Mouse (Mus musculus) T-helper 17 cell (primary cell): ENCODE data around the gene Neurod4.
"Not testable (repeated sequence)": the region's sequence is repeated elsewhere in the genome, so short reads cannot be mapped to it uniquely, and the experiment has no call there.

Source experiments
- in situ Hi-C, 2 experiments: fragments of 300-600 bp; cut with MboI, MseI; formaldehyde crosslinking; loops; 1 replicate in 1 of 2; 2 replicates in 1 of 2; pipeline ENCODE4 v1.15.1; 2025; ENCODE audit warnings: high pct_unique_total_duplicates in 2 of 2

Neurod4 gene

DNA sequence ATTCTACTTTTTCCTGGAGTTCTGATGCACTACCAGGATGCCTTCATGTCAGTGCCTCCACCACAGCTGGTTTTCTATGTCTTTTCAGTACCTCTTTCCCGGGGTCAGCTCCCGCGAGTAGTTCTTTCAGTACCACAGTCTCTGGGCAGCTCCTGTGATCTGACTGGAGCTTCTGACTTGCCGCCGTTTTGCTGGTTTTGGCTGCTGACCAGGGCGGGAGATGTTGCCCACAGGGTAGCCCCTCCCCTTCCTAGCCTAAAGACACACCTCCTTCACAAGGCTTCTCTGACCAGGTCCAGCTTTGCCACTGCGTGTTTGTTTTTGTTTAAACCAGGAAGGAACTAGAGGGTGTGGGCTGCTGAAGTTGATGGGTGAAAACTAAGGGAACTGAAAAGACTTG, at the start of gene Neurod4:
Neurod4 (minus strand) TSS at position 175 of the 400 bp plus-strand sequence.
- in situ Hi-C loops: no loop called here

DNA sequence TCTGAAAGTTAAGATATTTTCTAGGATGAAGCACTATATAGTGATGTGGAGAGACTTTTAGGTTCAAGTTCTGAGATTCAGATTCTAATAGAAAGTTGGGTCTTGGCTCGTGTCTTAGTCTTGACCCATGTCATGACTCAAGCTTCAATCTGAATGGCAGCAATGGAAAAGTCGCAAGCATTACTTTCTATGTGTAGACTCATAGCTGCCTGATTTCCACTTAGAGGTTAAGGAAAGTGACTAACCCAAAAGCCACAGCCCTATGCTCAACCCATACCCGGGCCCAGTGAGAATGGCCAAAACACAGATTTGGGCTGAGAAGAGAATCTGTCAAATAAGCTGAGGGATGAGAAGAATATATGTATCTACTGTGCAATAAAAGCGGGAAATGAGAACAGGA, 44.2 kb upstream of the Neurod4 start:
- in situ Hi-C loops: no loop called here

DNA sequence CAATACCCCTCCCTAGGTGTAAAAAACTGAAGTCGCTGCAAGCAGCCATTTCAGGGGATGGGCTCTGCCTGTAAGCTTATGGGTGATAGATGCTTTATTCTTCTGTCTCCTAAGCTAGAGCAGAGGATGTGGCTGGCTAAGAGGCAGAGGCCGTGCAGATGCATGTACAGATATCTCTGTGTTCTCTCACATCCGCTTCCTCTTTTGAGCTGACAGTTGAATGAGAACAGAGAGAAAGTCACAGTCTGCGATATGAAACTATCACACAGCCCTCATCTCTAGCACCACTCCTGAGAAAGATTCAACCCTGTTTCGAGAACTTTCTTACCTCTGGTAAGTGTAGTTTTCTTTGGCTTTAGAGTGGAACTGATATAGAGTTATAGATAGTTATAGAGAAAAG, 42.6 kb upstream of the Neurod4 start, which contains the start of gene Tespa1:
Tespa1 (plus strand) TSS at position 234 of the 400 bp plus-strand sequence.
- in situ Hi-C loops: no loop called here

GRCm38 (mm10) chr10:130322062-130322461, 42.0 kb upstream of the Neurod4 start:
- in situ Hi-C loops: no loop called here

GRCm38 (mm10) chr10:130320715-130321114, 40.7 kb upstream of the Neurod4 start:
- in situ Hi-C loops: no loop called here

DNA sequence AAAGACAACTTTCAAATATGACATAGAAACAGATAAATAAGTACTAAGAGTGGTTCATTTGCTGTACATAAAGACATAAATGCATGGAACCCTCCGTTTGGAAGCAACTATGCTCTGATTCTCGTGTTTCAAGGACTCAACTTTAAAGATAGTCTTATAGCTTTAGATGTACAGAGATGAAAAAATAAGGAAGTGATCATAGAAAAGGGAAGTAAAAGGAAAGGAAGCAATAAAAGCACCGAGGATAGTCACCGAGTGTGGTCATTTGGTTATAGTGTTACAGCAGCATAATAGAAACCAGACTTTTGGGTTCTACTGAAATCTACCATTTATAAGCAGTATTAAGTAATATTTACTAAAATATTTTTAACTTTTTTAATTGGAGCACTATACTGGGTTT, 38.7 kb upstream of the Neurod4 start:
- in situ Hi-C loops: loop anchor here in 1 of 2 experiments (10.0 kb wide), 1 partner anchor 46 kb away; no protein-coding TSS in a partner anchor

- in situ Hi-C loops: loop anchor here in 1 of 2 experiments (10.0 kb wide), 1 partner anchor 49 kb away; no protein-coding TSS in a partner anchor
Observed at GRCm38 (mm10) chr10:130315846-130316245, 35.8 kb upstream of the Neurod4 start.

GRCm38 (mm10) chr10:130314110-130314829, 34.2 kb upstream of the Neurod4 start:
- in situ Hi-C loops: loop anchor here in 1 of 2 experiments (10.0 kb wide), 1 partner anchor 51 kb away; no protein-coding TSS in a partner anchor

DNA sequence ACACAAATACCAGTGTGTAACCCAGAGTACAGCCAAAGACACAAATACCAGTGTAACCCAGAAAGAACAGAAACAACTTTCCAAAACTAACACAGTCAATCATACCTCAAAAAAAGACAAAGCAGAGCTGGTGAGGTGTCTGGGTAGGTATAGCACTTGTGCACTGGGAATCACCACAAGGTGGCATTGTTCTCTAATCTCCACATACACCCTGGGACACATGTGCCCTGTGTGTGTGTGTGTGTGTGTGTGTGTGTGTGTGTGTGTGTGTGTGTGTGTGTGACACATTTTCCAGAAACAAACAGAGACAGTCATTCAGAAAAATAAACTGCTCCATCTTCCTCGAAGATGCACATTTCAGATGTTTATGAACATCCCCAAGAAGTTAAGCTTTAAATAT, 33.5 kb upstream of the Neurod4 start:
- in situ Hi-C loops: loop anchor here in 1 of 2 experiments (10.0 kb wide), 1 partner anchor 51 kb away; no protein-coding TSS in a partner anchor

- in situ Hi-C loops: loop anchor here in 1 of 2 experiments (10.0 kb wide), 1 partner anchor 53 kb away; no protein-coding TSS in a partner anchor
Observed at GRCm38 (mm10) chr10:130311534-130312227, 31.6 kb upstream of the Neurod4 start.

DNA sequence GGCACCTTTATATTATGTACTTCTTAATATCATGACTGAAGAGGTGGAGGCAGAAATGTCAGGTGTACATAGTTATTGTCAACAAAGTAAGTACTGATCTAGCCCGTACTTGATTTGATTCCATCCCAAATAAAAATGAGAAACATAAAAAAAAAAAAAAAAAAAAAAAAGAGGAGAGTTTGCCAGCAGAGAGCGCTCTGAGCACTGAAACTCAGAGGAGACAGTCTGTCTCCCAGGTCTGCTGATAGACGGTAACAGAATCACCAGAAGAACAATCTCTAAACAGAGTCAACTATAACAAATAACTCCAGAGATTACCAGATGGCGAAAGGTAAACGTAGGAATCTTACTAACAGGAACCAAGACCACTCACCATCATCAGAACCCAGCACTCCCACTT, 24.1 kb upstream of the Neurod4 start:
- in situ Hi-C loops: not testable (repeated sequence)

DNA sequence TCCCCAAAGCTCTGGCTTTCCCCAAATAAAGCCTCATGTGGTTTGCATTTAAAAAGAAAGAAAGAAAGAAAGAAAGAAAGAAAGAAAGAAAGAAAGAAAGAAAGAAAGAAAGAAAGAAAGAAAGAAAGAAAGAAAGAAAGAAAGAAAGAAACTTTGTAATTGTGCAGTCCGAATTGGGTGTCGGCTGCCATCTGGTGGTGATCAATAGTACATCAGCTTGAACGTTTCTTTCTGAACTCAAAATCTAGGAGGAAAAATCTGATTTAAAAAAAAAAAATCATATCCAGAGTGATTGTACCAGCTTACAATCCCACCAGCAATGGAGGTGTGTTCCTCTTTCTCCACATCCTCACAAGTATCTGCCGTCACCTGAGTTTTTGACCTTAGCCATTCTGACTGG, 18.7 kb upstream of the Neurod4 start:
- in situ Hi-C loops: loop anchor here (5.0 kb wide), 2 partner anchors 66 to 71 kb away; no protein-coding TSS in a partner anchor

DNA sequence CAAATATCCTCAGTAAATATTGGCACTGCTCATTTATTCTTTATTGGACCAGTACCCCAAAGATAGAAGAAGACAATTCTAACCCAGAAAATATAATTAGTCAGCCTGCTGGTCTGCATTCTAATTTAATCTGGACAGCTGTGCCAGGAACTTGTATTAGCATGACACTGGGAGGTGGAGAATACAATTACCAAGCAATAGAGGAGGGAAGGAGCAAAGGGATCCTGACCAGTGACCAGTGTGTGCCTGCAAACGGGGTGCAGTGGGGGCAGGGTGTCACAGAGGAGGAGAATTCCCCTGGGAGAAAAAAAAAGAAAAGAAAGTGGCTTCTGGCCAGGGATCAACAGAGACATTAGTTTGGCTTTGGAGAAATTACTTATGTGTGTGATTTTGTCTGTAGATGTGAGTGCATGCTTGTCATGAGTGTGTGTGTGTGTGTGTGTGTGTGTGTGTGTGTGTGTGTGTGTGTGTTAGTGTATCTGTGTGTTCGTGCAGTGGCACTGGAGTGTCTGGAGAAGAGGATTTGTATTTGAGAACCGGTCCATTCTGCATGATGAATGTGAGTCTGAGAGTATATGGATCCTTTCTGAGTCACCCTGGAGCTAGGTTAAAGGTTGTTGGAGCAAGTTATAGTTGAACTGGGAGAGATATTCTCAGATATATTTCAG, 13.8 kb upstream of the Neurod4 start:
- in situ Hi-C loops: no loop called here

DNA sequence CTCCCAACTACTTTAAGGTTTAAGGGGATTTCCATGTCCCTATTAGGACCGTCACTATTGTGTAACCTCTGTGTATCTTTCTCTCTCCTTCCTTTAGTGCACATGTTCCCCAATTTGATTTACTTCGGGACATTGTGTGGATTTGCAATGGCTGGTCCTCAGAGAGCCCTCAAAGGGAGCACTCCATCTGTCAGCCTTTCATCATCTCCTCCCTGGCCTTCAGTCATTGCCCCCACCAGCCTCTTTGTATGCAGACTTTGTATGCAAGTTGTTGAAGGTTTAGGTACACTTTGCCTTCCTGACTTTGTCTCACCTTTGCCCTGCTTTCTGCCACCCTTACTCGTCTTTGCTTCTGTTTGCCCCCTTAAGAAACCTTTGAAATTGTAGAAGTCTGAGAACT, 8.0 kb upstream of the Neurod4 start:
- in situ Hi-C loops: no loop called here

DNA sequence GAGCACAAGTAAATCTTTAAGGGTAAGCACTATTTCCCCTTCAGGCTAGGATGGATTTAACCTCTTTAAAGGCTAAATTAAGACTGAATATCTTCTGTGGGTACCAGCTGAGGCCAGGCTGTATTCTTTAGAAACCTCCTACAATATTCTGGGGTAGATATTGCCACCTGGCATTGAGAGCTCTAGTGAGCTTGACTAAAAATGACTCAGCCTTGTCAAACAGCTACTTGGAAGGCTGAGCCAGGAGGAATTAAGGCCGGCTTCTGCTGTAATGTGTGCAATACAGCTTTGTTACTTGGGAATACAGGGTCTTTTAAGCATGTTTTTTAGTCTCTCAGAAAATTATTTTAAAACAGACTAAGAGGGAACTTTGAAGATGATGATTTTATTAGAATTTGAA, 7.2 kb upstream of the Neurod4 start:
- in situ Hi-C loops: no loop called here

GRCm38 (mm10) chr10:130281982-130282449, 2.0 kb upstream of the Neurod4 start:
- in situ Hi-C loops: no loop called here

DNA sequence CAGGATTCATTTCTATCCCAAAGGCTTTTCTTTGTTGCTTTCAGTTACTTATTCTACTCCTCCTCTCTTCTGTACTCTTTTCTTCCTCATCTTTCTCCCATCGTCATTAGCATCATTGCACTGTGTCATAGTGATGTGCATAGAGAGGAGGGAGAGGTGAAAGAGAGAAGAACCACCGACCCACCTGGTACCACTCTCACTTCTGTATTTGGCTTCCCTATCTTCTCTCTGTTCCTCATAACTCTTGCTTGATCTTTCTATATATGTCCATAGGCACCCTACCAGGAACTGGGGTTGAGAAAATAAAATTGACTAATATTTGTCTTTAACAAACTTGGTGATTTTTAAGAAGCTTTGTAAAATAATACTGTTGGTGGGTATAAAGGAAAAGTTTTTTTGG, 3.5 kb downstream of the Neurod4 start:
- in situ Hi-C loops: no loop called here

DNA sequence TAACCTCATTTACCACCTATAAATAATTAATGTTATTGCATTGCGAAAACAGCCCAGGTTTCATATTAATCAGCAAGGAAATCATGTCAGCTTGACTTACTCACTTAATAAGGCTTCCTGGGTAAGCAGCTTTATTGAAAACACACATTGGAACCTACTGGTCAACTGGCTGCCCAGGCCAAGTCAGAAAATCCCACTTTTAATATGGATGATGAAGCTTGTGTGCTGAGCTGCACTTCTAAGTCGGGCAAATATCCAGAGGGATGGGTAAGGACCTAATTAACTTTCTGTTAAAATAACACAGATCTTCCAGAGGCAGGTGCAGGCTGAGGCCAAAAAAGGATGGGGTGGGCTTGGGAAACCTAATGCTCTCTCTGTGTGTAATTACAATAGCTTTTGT, 4.3 kb downstream of the Neurod4 start:
- in situ Hi-C loops: no loop called here

- in situ Hi-C loops: no loop called here
Observed at GRCm38 (mm10) chr10:130263203-130263602, 16.8 kb downstream of the Neurod4 start.

- in situ Hi-C loops: no loop called here
Observed at GRCm38 (mm10) chr10:130259483-130259882, 20.6 kb downstream of the Neurod4 start.

DNA sequence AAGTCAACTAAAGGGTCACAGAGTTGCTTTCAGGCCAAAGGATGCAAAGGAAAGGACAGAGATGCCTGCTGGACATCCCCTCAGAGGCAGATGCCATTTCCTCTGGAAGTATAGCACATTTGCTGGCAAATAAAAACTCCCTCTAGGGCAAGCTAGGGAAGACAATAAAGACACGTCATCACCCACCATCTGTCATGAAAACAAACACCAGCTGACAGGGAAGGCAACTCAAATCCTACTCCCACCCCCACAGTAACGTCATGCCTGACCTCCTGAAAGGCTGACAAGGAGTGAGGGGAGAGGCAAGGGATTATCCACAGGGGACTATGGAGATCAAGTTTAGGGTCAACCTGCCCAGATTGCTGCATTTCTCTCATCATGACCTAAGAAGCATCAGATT, 35.8 kb downstream of the Neurod4 start:
- in situ Hi-C loops: no loop called here
